Mouse (Mus musculus) cerebellum, adult 2 months (tissue): Measurements from ENCODE around the gene Btnl9.

ENCODE experiments used
- CTCF ChIP-seq: fragments of 200-500 bp; IDR thresholded peaks from 2 replicates; pipeline ENCODE4 v1.5.1; 2011; ENCODE audit warnings: low read depth, mild to moderate bottlenecking, control low read depth, low read length, moderate library complexity, borderline replicate concordance; ENCODE audit not compliant: insufficient read depth
- POLR2A ChIP-seq: fragments of 200-500 bp; IDR thresholded peaks from 2 replicates; pipeline ENCODE4 v1.6.1; 2011; ENCODE audit warnings: low read length, control low read depth, borderline replicate concordance; ENCODE audit not compliant: insufficient read depth

DNA sequence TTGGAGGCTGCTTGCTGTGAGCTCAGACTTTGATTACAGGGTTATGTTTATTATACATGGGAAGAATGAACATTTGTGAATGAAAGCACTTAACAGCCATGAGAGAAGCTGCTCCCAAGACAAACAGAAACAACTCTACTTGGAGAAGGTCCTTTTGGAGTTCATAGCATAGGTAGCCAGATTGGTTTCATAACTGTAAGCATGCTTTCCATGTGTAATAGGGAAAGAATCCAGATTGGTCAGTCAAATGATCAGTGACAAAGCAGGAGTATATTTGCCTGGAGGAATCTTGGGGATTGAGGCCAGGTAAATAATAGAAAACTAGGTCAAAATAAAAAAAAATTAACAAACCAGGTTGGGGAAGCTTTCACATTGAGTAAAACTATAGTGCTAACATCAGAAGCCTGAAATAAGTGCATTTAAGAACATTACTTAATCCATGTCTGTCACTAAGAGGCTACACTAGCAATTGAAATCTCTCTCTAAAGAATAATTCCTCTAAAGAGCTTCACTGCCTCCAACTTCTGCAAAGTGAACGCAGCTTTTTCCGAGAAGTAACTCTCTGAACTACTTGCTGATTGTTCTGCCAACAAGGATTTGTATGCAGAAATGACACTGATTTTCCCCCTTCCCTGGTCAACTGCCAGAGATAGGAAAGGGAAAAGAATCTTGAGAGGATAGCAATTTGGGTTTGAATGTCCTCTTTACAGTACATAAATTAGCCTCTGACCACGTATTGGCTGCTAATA lies 48.7 kb upstream of the Btnl9 start:
- TF ChIP-seq CTCF (no peak), POLR2A (no peak)
